Mouse (Mus musculus) C2C12 (cell line): Measurements from ENCODE around the gene Ihh. TPM values are rescaled to one million over a fixed set of nuclear protein-coding genes. Genes with fewer than 3 reads are reported as not detected.

Experiments used
- H3K27me3 ChIP-seq: one replicate; pipeline ENCODE4 v1.6.1; 2011; ENCODE audit not compliant: control insufficient read depth, insufficient read depth, insufficient read length
- H3K36me3 ChIP-seq: one replicate; pipeline ENCODE4 v1.6.1; 2011; ENCODE audit not compliant: control insufficient read depth, insufficient read depth
- H3K4me3 ChIP-seq: one replicate; pipeline ENCODE4 v1.5.1; 2011; ENCODE audit warnings: mild to moderate bottlenecking, control low read depth; ENCODE audit not compliant: poor library complexity, insufficient read depth, severe bottlenecking
- H3K79me2 ChIP-seq: one replicate; pipeline ENCODE4 v1.6.1; 2011; ENCODE audit not compliant: control insufficient read depth, insufficient read depth
- H3K79me3 ChIP-seq: one replicate; pipeline ENCODE4 v1.6.1; 2011; ENCODE audit warnings: low read depth, control low read depth
- H3ac ChIP-seq: one replicate; pipeline ENCODE3; 2011; ENCODE audit warnings: low read depth; ENCODE audit not compliant: control insufficient read depth, insufficient read length
- CEBPB ChIP-seq: IDR thresholded peaks from one replicate; pipeline ENCODE4 v1.6.1; 2011; ENCODE audit warnings: low read depth, mild to moderate bottlenecking, control low read depth, moderate library complexity
- CTCF ChIP-seq: IDR thresholded peaks from one replicate; pipeline ENCODE4 v1.5.1; 2011; ENCODE audit not compliant: control insufficient read depth, insufficient read depth, insufficient read length
- FOSL1 ChIP-seq: IDR thresholded peaks from one replicate; pipeline ENCODE4 v1.8.0; 2011; ENCODE audit warnings: mild to moderate bottlenecking, low read length; ENCODE audit not compliant: poor library complexity, insufficient read depth, severe bottlenecking
- MAX ChIP-seq: IDR thresholded peaks from one replicate; pipeline ENCODE4 v1.6.1; 2011; ENCODE audit warnings: mild to moderate bottlenecking, control low read depth
- MYOD1 ChIP-seq: IDR thresholded peaks from one replicate; pipeline ENCODE4 v1.6.1; 2011; ENCODE audit warnings: low read depth; ENCODE audit not compliant: control insufficient read depth, insufficient read length
- MYOG ChIP-seq: IDR thresholded peaks from one replicate; pipeline ENCODE4 v1.6.1; 2011; ENCODE audit not compliant: control insufficient read depth, insufficient read length; ENCODE audit errors: extremely low read depth
- USF1 ChIP-seq: IDR thresholded peaks from one replicate; pipeline ENCODE4 v1.6.1; 2011; ENCODE audit warnings: low read depth, mild to moderate bottlenecking, control low read depth, moderate library complexity
- microRNA-seq: library from miRNA; unstranded; fragments of <30 nt; microRNA quantifications from one replicate; pipeline ENCODE4, GENCODE M21; 2019; ENCODE audit warnings: borderline microRNAs expressed
- polyA plus RNA-seq: library from polyadenylated mRNA; unstranded; fragments of >200 nt; fragmentation: generic; extraction: Trizol; gene quantifications from one replicate; pipeline ENCODE4 v1.2.1, GENCODE M21; 2012; ENCODE audit warnings: missing spikeins

Ihh gene
- polyA plus RNA-seq, 1 experiment, result 0.07 TPM

GRCm38 (mm10) chr1:74901686-74902085, 49.8 kb downstream of the Ihh start:
- no peaks in the 10 kb centered on the region for H3K79me3 ChIP-seq
- H3K79me2 ChIP-seq, result no peaks in the 10 kb centered on the region
- peaks cover 84% of the 10 kb centered on the region for H3K27me3 ChIP-seq
- no peak for TF ChIP-seq MYOG
- no peak for TF ChIP-seq MYOD1
- TF ChIP-seq FOSL1, result no peak
- TF ChIP-seq CEBPB, result no peak
- TF ChIP-seq USF1, result no peak
- no peak for TF ChIP-seq MAX
- TF ChIP-seq CTCF, result no peak
- H3K36me3 ChIP-seq, result no peaks in the 10 kb centered on the region
- H3K4me3 ChIP-seq, result no peak overlapping the region
- H3ac ChIP-seq, result no peak overlapping the region

GRCm38 (mm10) chr1:74900341-74901285, 50.9 kb downstream of the Ihh start:
- TF ChIP-seq CTCF (no peak), MYOD1 (no peak), FOSL1 (no peak), CEBPB (no peak), USF1 (no peak), MYOG (no peak), MAX (no peak)
- Histone ChIP-seq H3K4me3 (no peak overlapping the region), H3K36me3 (no peaks in the 10 kb centered on the region), H3K27me3 (peaks cover 85% of the 10 kb centered on the region), H3K79me3 (no peaks in the 10 kb centered on the region), H3K79me2 (no peaks in the 10 kb centered on the region), H3ac (no peak overlapping the region)

GRCm38 (mm10) chr1:74898656-74899431, 52.6 kb downstream of the Ihh start:
- H3K4me3 ChIP-seq, result no peak overlapping the region
- H3K36me3 ChIP-seq, result no peaks in the 10 kb centered on the region
- no peak overlapping the region for H3ac ChIP-seq
- no peaks in the 10 kb centered on the region for H3K79me2 ChIP-seq
- TF ChIP-seq FOSL1, result no peak
- no peaks in the 10 kb centered on the region for H3K79me3 ChIP-seq
- peaks cover 72% of the 10 kb centered on the region for H3K27me3 ChIP-seq

- TF ChIP-seq MYOD1 (no peak), CTCF (no peak), CEBPB (no peak), FOSL1 (no peak), MYOG (no peak), MAX (no peak), USF1 (no peak)
- no peaks in the 10 kb centered on the region for H3K36me3 ChIP-seq
- H3ac ChIP-seq, result no peak overlapping the region
- peaks cover 68% of the 10 kb centered on the region for H3K27me3 ChIP-seq
- no peaks in the 10 kb centered on the region for H3K79me2 ChIP-seq
- no peak overlapping the region for H3K4me3 ChIP-seq
- no peaks in the 10 kb centered on the region for H3K79me3 ChIP-seq
Observed at GRCm38 (mm10) chr1:74897976-74898375, 53.5 kb downstream of the Ihh start.

Small RNA genes within 50 kb of the gene (microRNA-seq; reads per million reads assigned to microRNA genes)
- gene Mir375, result 1.4 reads per million, percentile 32 among the genes with 10 or more reads in this experiment

Other genes with a start within 250 kb of the Ihh start
- 0.05 TPM for gene Cyp27a1, start 238.1 kb downstream of the Ihh start, polyA plus RNA-seq
- 0.66 TPM for gene Prkag3, start 202.5 kb downstream of the Ihh start, polyA plus RNA-seq
- gene Wnt6, start 179.8 kb downstream of the Ihh start, polyA plus RNA-seq, result 3.0 TPM
- 12.9 TPM for gene Wnt10a, start 160.2 kb downstream of the Ihh start, polyA plus RNA-seq
- 0.04 TPM for gene Cdk5r2, start 96.7 kb downstream of the Ihh start, polyA plus RNA-seq
- gene Fev, start 66.3 kb downstream of the Ihh start, polyA plus RNA-seq, result not detected
- not detected for gene Cryba2, start 58.5 kb downstream of the Ihh start, polyA plus RNA-seq
- not detected for gene Cfap65, start 16.1 kb downstream of the Ihh start, polyA plus RNA-seq
- gene Nhej1, start 173.5 kb upstream of the Ihh start, polyA plus RNA-seq, result 5.2 TPM
- gene Slc23a3, start 182.2 kb upstream of the Ihh start, polyA plus RNA-seq, result 0.08 TPM
- 25.8 TPM for gene Cnppd1, start 191.0 kb upstream of the Ihh start, polyA plus RNA-seq
- gene Retreg2, start 191.1 kb upstream of the Ihh start, polyA plus RNA-seq, result 37.5 TPM
- gene Zfand2b, start 217.0 kb upstream of the Ihh start, polyA plus RNA-seq, result 23.6 TPM
- 34.9 TPM for gene Abcb6, start 228.7 kb upstream of the Ihh start, polyA plus RNA-seq
- gene Ankzf1, start 240.5 kb upstream of the Ihh start, polyA plus RNA-seq, result 4.0 TPM
- gene Atg9a, start 240.5 kb upstream of the Ihh start, polyA plus RNA-seq, result 16.8 TPM